Mouse (Mus musculus) lung, postnatal 25 days (tissue): ENCODE data around the gene Ptpn13.

Experiments used
- DNase-seq: peaks from one replicate; pipeline ENCODE4 v3.0.0; 2022; ENCODE audit warnings: low spot score

Gene Ptpn13

DNA sequence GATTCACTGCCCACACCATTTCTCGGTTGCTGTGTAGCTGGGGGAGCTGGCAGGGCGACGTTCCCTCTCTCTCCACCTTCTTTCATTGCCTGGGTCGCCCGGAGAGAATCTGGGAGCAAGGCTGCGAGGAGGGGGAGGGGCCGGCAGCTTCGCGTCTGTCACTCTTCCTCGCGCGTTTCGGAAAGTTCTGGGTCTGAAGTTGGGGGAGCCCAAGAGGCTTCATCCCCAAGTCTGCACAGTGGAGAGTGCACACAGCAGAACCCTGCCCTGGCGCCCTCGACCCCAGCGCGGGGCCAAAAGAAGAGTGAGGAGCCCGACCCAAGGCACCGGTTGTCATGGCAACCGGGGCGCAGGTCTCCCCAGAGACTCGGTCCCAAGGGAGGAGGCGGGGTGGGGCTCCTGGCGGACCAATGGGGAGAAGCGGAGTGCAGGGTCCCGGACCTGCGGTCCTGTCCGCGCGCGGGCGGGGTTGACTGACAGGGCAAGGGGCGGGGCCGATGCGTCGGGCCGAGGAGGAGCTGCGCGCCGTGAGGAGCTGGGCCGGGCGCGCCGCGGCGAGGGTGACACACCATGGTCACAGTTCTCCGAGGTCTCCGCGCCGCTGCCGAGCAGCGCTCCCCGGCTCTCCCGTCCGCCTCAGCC lies at the start of gene Ptpn13:
TSS of gene Ptpn13 (plus strand) at position 515 of the 642 bp plus-strand sequence.
- peak; percentile 96 for DNase-seq

DNA sequence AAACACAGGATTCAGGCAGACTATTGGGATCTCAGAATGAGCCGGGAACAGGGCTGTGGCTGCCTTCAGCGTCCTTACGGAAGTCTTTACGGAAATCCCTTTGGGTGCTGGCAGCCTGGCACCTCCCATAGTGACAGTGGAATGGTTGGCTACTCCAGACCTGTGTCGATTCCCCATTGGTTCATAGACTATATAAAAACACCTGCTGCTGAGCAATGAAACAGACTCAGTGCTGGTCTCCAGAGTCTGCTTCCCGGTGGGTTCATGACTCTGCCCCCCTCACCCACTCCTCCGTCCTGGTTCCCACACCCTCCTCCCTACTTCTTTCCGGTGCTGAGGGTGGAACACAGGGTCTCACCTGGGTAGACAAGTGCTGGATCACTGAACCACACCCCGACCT lies 49.8 kb upstream of the Ptpn13 start:
- no peak for DNase-seq

DNA sequence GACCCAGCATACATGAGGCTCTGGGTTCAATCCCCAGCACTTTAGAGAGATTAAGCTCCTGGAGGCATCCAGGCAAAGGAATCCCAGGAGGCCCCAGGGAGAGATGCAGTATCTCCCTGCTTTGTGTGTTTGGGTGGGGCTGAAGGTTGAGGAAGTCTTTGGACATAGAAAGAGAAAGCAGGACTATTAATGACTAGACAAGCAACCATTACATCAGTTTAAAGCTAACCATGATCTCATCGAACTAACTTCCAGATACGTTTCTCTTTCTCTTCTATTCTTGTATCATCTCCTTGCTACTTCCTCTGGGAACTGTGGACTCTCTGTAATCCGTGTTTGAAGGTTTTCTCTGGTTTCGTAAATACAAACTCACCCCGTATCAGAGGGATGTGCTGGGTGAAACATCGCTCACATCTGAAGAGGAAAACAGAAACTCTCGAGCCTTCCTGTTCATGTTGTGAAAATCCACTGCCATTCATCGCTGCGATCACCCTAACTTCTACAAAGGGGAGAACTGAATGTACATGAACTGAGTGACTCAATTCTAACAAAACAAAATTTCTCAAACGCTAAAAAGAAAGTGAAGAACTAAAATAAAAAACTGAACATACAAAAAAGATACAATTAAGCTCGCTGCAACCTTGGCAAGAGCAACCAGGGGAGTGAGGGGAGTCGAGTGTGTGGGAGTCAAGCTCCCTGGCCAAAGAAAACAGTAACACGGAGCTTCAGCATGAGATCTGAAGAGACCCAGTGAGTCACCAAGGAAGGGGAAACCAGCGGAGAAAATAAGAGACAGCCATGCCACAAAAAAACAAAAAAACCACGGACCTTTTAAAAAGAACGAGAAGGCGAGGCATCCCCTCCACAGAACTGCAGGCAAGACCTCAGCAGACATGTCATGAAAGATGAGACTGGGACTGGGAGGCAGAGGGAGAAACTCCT lies 48.4 kb upstream of the Ptpn13 start:
- no peak for DNase-seq

DNA sequence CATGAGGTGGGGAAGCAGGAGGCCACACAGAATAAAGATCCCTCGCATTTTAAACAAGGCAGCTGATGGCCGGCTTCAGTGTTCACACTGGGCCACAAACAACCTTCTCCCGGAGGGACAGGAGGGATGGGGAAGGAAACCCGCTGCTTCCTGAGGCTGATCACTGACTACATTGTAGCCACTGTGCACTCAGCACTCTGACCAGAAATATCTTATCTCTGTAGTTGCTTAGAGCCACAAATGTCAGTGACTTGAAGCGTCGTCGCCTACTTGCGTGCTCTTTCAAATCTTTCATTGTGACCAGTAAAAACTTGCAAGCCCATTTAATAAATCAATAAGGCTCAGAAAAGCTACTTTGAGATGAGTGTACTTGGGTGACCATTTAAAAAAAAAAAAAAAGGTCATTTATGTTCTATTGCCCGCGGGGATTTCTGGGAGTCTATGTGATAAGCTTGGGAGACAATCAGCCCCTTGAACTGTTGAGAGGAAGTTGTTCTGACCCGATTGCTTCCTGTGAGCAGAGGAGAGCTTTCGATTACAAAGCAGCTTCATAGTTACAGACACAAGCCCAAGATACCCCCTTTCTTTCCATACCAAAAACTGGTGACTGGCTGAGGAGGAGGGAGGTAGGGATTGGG lies 47.4 kb upstream of the Ptpn13 start:
- DNase-seq: no peak

DNA sequence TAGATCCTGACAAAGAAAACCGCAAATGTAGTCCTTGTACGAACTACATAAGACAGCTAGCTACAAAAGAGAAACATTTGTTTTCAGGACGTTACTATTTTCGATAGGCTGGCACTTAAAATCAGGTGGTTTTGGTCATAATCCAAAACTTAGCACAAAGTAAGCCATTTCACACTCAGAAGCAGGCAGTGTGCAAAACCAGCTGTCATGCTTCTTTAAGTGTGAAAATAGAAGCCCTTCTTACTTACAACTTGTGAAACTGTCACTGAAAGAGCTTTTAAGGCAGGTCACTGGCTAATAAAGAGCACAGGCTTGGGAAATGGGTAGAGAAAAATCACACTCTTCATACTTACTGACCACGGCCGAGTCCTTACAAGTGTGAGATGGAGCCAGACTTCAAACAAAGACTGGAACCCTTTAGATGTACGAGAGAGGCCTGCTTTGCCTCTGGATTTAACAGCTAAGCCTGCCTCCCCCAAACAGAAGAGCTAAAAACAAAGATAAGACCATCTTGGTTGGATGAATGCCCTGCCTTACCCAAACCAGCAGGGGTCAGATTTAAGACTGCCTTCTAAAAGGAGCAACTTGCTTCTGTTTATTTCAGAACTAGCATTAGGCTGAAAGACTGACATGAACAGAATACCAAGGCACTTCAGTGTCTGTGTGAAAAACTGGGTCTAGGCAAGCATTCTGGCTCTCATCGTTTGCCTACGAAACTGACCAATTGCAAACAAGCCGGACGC lies 44.0 kb upstream of the Ptpn13 start:
- DNase-seq: no peak

DNA sequence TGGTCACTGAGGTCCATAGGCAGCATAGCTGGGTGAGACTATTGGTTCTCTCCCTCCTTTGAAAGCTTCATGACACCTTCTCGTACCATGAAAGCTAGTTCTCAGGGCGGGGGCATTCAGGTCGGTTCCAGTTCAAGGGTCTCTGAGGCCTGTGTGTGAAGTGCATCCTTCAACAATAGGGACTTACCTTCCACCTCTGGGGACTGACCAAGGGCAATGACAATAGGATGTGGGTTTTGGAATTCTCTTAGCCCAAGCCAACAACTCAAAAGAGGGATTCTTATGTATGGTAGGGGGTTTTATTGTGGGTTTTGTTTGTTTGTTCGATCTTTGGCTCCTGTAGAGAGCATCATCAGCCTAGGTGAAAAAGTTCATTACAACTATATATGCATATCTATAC lies 42.0 kb upstream of the Ptpn13 start:
- DNase-seq: no peak

DNA sequence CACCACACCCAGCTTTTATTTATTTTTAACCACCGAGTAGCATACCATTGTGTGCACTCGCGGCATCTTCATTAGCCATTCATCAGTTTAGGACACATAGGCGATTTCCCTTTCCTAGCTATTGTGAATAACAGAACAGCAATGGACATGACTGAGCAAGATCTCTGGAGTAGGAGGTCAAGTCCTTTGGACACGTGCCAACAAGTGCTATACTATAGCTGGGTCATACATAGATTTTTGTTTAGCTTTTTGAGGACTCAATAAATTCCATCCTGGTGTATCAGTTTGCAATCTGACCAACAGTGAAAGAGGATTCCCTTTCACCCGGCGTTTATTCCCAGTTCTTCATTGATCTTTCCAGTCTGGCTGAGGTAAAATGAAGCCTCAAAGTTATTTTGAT lies 41.0 kb upstream of the Ptpn13 start:
- DNase-seq: no peak

DNA sequence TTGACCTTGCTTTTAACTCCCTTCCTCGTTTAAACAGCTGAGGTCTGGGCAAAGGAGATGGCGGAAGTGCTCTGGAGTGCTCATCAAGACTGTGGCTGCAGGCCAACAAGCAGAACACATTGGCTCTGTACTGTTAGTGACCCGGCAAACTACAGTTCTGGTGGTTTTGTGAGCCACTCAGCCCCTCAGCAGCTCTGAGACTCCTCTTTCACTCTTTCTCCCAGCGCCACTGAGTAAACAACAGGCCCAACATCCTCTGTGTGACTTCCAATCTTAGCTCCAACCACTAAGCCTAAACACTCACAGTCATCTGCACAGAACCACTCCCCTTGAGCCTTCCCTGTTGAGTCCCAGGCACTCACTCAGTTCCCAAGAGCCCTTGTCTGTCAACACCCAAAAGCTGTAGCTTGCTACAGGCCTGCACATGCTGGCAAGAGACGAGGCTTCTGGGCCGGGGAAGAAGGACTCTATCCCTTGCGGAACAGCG lies 37.4 kb upstream of the Ptpn13 start:
- peak; percentile 87 for DNase-seq

DNA sequence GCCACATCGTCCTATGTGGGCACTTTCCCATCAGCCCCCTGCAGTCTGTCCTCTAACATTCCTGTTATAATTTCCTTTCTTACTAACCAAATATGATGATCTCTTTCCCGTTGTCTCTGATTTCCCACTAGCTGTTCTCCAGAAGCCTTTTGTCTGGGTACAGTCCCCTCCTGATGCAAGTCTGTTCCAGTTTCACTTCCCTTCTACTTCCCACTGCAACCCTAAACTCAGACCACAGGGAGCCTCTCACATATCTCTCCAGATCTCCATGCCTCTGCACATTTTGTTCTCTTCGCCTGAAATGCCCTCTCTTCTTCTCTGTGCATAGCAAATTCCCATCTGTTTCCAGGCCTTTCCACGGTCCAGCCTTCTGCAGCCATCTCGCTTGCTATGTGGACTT lies 35.6 kb upstream of the Ptpn13 start:
- no peak for DNase-seq

DNA sequence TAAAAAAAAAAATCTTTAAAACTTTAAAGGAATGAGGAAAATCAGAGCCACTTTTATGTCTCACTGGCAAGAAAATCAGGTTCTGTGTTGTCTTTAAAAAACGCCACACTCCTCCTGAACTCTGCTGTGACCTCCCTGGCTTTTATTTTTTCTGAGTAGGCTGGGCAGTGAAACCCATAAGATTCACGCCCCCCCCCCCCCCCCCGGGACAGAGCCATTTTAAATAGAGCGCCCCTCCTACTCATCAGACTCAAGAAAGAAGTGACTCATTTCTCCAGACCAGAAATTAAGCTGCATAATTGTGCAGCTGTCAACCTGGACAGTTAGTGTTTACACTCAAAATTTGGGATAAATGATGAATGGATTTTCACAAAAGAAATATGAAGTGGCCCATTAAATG lies 31.8 kb upstream of the Ptpn13 start:
- no peak for DNase-seq

DNA sequence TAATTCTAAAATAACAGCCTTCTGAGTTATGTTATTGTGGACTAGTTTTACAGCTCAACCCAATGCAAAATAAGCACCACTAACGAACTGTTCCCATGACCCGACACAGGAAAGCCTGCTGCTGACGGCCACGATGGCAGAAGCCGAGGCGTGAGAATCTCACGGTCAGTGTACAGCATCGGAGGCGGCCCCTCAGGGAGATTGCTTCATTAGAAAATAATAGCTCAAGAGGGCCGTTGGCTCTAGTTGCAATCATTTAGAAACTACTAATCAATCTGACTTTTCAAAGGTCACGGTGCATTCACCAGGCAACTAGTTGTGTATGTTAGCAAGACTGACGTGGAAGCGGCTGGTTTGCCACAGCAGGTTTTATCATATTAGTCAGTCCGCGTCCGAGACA lies 31.2 kb upstream of the Ptpn13 start:
- DNase-seq: no peak

DNA sequence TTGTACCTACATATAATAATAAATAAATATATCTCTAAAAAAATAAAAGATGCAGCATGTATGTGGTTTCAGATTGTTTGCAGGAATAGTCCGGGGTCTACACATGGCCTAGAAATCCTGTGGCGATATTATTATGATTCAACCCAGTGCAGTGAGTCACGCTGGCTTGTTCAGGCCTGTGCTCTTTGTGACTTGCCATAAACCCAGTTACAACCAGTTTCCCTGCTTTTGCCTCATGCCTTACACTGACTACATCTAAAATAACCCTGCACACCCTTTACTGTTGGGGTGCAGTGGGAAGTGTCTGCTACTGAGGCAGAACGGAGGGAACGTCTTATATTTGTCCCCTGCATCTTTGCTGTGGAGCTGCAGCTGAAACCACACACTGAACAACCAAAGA lies 29.3 kb upstream of the Ptpn13 start:
- no peak for DNase-seq

DNA sequence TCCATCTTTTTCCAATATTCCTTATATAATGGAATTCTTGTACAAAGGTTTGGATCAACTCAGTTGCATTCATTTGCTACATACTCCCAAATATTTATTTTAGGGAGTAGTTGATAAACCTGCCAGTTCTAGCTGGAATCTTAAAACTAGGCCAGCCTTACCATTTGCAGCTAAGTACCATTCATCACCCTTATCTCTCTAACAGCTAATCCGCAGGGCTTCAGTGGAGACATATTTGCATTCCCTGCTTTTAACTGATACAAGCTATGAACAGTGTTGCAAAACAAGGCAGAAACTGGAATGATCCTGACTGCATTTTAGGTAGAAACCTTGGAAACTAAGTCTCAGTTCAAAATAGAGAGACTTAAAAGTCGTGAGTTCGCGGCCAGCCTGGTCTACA lies 27.6 kb upstream of the Ptpn13 start:
- DNase-seq: no peak

DNA sequence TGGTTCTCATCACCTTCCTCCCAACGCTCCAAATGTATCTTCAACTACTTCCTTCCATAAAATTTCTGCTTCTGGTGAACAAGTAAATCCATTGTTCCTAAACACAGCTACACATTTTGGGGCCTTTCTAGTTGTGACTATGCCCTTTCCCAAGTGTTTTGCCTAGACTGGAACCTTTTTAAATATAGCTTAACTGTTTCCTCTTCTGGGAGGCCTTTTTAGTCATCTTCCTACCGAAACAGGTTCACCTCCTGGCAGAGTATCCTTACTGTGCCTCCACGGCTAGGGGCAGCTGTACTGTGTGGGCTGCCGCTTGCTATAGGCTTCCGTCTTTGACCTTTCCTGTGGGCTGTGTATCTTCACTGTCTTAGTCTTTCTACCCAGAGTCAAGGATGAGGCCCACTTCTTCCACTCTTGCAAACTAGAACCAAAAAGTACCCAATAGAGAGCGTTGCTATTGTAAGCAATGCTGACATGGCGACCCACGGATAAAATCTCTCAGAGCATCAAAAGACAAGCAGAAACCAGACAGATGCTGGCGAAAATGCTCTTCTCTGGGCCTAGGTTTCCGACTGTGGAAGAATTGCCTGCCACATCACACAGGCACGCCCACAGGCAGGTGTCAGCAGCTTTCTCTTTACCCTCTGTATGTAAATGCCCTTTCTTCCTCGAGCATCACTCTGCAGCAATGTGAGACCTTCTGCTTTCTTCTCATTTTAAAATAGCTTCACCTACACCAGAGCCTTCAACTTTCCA lies 20.6 kb upstream of the Ptpn13 start:
- no peak for DNase-seq

DNA sequence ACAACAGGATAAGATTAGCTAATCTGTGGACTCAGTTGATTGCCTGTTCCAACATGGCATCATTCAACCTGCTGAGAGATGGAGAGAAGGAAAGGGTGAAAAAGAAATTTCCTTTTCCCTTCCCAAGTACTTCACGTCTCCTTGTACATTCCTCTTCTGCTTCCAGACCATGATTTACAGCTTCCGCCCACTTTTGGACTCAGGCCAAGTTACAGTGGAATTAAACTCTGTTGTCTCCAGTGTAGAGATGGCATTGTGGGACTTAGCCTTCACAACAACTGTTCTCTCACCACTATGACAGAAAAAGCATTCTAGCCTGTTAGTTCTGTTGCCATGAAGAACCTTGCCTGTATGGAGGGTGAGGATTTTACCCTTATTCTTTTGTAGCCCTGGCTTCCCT lies 19.1 kb upstream of the Ptpn13 start:
- DNase-seq: no peak

DNA sequence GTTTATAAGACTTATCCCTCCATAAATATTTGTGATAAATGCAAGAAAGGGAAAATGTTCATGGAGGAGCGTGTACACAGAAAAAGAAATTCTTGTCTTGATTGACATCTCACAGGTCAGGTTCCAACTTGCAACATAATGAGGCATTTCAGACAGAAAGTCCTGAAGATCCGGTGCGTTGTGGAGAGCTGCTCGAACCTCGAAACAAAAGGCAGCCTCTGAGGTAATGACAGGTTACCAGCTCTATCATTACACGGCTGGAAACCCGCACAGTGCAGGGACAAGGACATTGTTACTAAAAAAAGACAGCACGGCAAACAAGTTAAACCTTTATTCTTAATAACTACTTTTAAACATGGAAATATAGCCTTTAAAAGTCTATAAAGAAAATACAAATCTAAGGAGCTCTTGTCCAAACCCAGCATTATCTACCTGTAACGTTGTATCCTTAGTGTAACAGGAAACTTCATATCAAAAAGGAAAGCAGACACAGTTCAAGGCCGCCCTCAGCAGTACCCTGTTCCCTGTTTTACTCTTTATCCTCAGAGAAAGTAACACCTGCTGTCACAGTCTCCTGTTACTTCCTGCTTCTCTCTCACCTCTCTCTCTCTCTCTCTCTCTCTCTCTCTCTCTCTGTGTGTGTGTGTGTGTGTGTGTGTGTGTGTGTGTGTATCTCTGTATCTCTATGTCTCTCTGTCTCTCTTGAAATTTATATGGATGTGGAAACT lies 12.8 kb upstream of the Ptpn13 start:
- DNase-seq: no peak

DNA sequence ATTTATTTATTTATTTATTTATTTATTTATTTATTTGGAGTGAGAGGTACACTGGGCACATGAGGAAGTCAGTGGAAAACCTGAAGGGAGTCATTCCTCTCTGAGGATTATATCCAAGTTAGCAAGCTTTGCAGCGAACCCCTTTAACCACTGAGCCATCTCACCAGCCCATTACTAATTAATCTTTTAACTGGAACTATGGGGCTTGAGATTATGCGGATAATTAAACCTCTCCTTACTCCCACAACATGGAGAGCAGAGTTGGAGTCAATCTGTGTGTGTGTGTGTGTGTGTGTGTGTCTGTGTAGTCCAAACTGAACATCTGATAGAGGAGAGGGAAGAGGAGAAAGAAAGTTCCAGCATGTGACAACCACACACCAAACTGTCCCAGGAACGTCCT lies 10.4 kb upstream of the Ptpn13 start:
- no peak for DNase-seq

DNA sequence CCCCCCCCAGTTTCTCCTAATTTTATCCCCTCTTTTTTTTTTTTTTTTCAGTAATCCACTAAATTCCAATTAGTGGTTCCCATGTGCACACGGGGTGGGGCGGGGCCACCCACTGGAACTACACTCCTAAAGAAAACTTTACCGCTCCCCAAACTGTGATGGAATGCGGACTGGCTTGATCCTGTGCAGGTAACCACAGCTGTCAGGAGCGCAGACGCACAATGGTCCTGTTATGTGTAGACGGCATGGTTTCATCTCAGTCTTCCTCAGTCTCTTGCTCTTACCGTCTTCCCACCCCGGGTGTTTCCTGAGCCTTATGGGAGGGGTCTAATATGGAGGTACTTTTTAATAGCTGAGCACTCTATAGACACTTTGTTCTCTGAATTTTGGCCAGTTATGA lies 7.0 kb upstream of the Ptpn13 start:
- DNase-seq: no peak

DNA sequence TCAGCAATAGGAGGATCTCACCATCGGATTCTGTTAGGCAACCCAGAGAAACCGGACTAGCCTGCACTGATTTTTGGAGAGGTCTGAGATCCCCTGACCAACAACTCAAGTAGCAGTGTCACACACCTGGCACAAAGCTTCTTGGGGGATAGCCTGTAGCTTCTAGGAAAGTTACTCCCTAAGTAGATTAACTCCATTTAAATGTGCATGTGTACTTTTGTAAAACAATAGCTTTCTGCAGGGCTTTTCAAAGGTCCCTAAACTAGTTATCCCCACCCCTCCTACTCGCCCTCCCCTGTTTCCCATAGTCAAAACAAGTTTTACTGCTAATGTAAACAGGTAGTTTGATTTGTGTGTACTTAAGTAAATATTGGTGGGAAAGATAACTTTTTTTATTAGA lies 6.1 kb upstream of the Ptpn13 start:
- DNase-seq: no peak

DNA sequence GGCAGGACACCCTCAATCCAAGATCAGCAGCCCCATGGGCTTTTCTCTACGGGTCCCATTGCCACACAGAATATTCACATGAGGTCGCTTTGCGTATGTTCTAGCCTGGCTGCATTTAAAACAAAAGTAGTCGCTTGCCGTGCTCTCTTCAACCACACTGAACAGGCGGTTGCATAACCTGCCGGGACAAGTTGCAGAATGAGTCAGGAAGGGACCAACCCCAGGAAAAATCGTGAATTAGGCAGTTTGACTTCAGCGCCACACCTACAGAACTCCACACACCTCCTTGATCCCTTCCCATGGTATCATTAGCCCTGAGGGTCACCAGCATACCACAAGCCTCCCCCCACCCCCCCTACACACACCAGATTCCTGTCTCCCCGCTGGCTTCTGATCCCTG lies 4.4 kb upstream of the Ptpn13 start:
- DNase-seq: peak; percentile 71

DNA sequence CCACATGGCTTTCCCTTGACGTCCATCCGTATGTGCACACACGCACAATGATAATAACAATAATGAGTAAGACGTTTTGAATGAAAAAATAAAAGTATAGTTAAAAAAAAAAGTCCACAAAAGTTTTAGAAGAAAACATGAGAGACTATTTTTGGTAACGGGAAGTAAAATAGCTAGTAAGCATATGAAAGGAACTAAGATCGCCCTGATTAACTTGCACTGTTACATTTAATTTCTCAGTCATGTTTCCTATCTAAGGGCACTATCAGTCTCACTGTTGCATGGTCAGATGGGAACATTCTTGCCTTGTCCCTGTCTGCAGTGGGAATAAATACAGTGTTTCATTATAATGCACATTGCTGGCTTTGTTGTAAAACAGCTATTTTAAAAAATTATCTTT lies 2.4 kb upstream of the Ptpn13 start:
- DNase-seq: no peak
